9 mouse cellular contexts compared by ENCODE assay signal in the genomic region with DNA sequence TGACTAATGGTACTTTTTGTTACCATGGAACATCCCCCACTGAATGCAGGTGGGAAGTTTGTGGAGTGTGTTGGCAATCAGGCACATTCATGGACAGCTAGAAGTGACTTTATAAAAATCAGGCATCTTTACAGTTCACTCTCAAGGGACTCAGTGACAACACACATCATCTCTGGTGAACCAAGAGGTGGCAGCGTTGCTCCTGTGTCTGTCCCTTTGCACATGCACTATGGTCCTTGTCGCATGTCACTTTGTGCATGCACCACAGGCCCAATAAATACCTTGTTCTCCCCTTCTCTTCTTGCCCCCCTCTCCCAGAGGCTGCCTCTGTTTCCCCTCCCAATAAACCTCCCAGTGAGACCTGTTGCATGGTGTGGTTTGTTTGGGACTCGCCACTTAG.
A peak's percentile ranks its signal among the peaks of the same experiment; 100 is the strongest.
DNase-seq lines count a peak whose midpoint lies in the region; ATAC-seq lines count a peak whose summit lies in the region.
"Had no signal": no experiment of that assay in that cellular context is flagged by ENCODE, and none has a peak within 500 bp of the region (broad histone marks: within the 10 kb centered on the region; RNA-seq: fewer than 3 reads in every experiment).

No protein-coding gene starts in this region.

- DNase-seq in cerebellum, postnatal 14 days = peak; percentile 50 to 62
- DNase-seq in cerebellum, postnatal 36 days = no peak
- peak; percentile 20 for DNase-seq in kidney, adult 18-20 months
- peak; percentile 46 for DNase-seq in neural tube, embryonic 11.5 days (ENCODE audit: low spot score)
- no peak for DNase-seq in neural tube, embryonic 10.5 days (ENCODE audit: extremely low spot score, low spot score)
- DNase-seq in ovary, postnatal 10 days (ENCODE audit: low spot score) = no peak

- H3K36me3 ChIP-seq in kidney, embryonic 15.5 days = no peaks in the 10 kb centered on the region
- H3K36me3 ChIP-seq in neural tube, embryonic 11.5 days (ENCODE audit: control insufficient read depth, insufficient read depth, low read length) = no peaks in the 10 kb centered on the region

- no peak overlapping the region for H3K9ac ChIP-seq in kidney, embryonic 15.5 days
- no peak overlapping the region for H3K9ac ChIP-seq in neural tube, embryonic 11.5 days (ENCODE audit: low read length)

- no peaks in the 10 kb centered on the region for H3K4me1 ChIP-seq in kidney, embryonic 15.5 days
- no peaks in the 10 kb centered on the region for H3K4me1 ChIP-seq in neural tube, embryonic 11.5 days (ENCODE audit: control insufficient read depth, insufficient read depth, low read length)

- no peaks in the 10 kb centered on the region for H3K9me3 ChIP-seq in kidney, embryonic 15.5 days (replicated peaks)
- no peaks in the 10 kb centered on the region for H3K9me3 ChIP-seq in neural tube, embryonic 11.5 days (ENCODE audit: control insufficient read depth, low read length)

- no peak overlapping the region for H3K4me3 ChIP-seq in kidney, embryonic 15.5 days (replicated peaks)
- no peak overlapping the region for H3K4me3 ChIP-seq in neural tube, embryonic 11.5 days (ENCODE audit: low read depth, low read length)
- H3K4me3 ChIP-seq: megakaryocyte, embryonic 14.5 days had no signal

- 64% methylated on average over 3 of the region's 3 CpGs for whole genome bisulfite sequencing in kidney, embryonic 15.5 days
- WGBS in neural tube, embryonic 11.5 days = 58% methylated on average over 3 of the region's 3 CpGs

- H3K27ac ChIP-seq in kidney, embryonic 15.5 days = no peak overlapping the region
- no peak overlapping the region for H3K27ac ChIP-seq in neural tube, embryonic 11.5 days (ENCODE audit: low read depth, low read length)

- H3K27me3 ChIP-seq in kidney, embryonic 15.5 days = no peaks in the 10 kb centered on the region
- no peaks in the 10 kb centered on the region for H3K27me3 ChIP-seq in neural tube, embryonic 11.5 days (ENCODE audit: control insufficient read depth, insufficient read depth, low read length)

- no peak for ATAC-seq in kidney, embryonic 15.5 days (replicated peaks; ENCODE audit: low FRiP score)
- no peak for ATAC-seq in neural tube, embryonic 11.5 days (ENCODE audit: insufficient read depth, low FRiP score, low TSS enrichment)
- peak; percentile 55; the same call in 1 of the 2 replicates for ATAC-seq in megakaryocyte-erythroid progenitor cell, adult 5-6 weeks (replicated peaks; ENCODE audit: low FRiP score, low TSS enrichment, poor library complexity, severe bottlenecking)

- H3K4me2 ChIP-seq in kidney, embryonic 15.5 days = no peak overlapping the region
- H3K4me2 ChIP-seq in neural tube, embryonic 11.5 days (ENCODE audit: low read depth) = no peak overlapping the region

Comparison
In these comparisons a context has a peak if more than half of its experiments do, and no peak if none do; other contexts are left out.
1. DNase-seq: peak in cerebellum, postnatal 14 days (2 of 2), kidney, adult 18-20 months (single experiment) and neural tube, embryonic 11.5 days (single experiment); none in cerebellum, postnatal 36 days (0 of 2), neural tube, embryonic 10.5 days (single experiment) and ovary, postnatal 10 days (single experiment).